Mouse (Mus musculus): ENCODE data around the gene Tns1.

GRCm38 (mm10) chr1:74035912-74036489 is 88.2 kb downstream of the Tns1 start:
- TF ChIP-seq CTCF (IDR thresholded peaks at IDR 0.05; ENCODE audit: low read depth, low read length) (no peak), POLR2A (IDR thresholded peaks at IDR 0.05; ENCODE audit: borderline replicate concordance, low read depth, low read length) (no peak)

All from bone marrow macrophage, adult 2 months (primary cell).